Mouse (Mus musculus): ENCODE data around the gene 4930402H24Rik.

The 4930402H24Rik gene

GRCm38 (mm10) chr2:130664102-130664701 is 242.0 kb downstream of the 4930402H24Rik start, which contains the start of gene Ddrgk1:
Ddrgk1 (minus strand) TSS chr2:130664659.
- DNase-seq (ENCODE audit: low read depth, low spot score) = peak; percentile 98

- DNase-seq (ENCODE audit: low read depth, low spot score) = no peak
These were observed 242.9 kb downstream of the 4930402H24Rik start for GRCm38 (mm10) chr2:130663342-130663741.

GRCm38 (mm10) chr2:130658530-130658929 is 247.7 kb downstream of the 4930402H24Rik start:
- no peak for DNase-seq (ENCODE audit: low read depth, low spot score)

GRCm38 (mm10) chr2:130657541-130657940 is 248.7 kb downstream of the 4930402H24Rik start:
- no peak for DNase-seq (ENCODE audit: low read depth, low spot score)

- DNase-seq (ENCODE audit: low read depth, low spot score) = no peak
These were observed 249.7 kb downstream of the 4930402H24Rik start for GRCm38 (mm10) chr2:130656536-130656935.

Measured in 3T3-L1 (cell line).